Mouse (Mus musculus) myocyte (in vitro differentiated cells): ENCODE results near the gene Muc5ac.

Experiments
- CEBPB ChIP-seq: IDR thresholded peaks from 2 replicates; pipeline ENCODE4 v1.6.1; 2011; ENCODE audit warnings: mild to moderate bottlenecking, moderate library complexity; ENCODE audit not compliant: poor library complexity, insufficient read depth, severe bottlenecking
- E2F4 ChIP-seq: IDR thresholded peaks from one replicate; pipeline ENCODE4 v1.6.1; 2011; ENCODE audit warnings: mild to moderate bottlenecking, control low read depth, moderate library complexity; ENCODE audit not compliant: insufficient read depth
- MAX ChIP-seq: IDR thresholded peaks from one replicate; pipeline ENCODE4 v1.6.1; 2011; ENCODE audit warnings: low read depth, mild to moderate bottlenecking, control low read depth
- MYOG ChIP-seq, 3 experiments: IDR thresholded peaks; one replicate each; pipeline ENCODE4 v1.6.1; 2011; ENCODE audit warnings: control low read depth in 2 of 3, low read depth in 2 of 3, mild to moderate bottlenecking in 2 of 3; ENCODE audit not compliant: insufficient read length in 2 of 3, control insufficient read depth in 1 of 3, insufficient read depth in 1 of 3
- POLR2A ChIP-seq: IDR thresholded peaks from one replicate; pipeline ENCODE4 v1.6.1; 2011; ENCODE audit warnings: low read depth, mild to moderate bottlenecking, control low read depth, moderate library complexity; ENCODE audit not compliant: insufficient read length
- POLR2AphosphoS2 ChIP-seq: IDR thresholded peaks from one replicate; pipeline ENCODE4 v1.6.1; 2011; ENCODE audit warnings: low read depth, control low read depth; ENCODE audit not compliant: insufficient read length
- REST ChIP-seq: IDR thresholded peaks from one replicate; pipeline ENCODE4 v1.6.1; 2011; ENCODE audit warnings: mild to moderate bottlenecking, control low read depth, moderate library complexity; ENCODE audit not compliant: insufficient read depth, insufficient read length
- SRF ChIP-seq: IDR thresholded peaks from one replicate; pipeline ENCODE4 v1.6.1; 2011; ENCODE audit warnings: low read depth; ENCODE audit not compliant: control insufficient read depth, insufficient read length
- TCF12 ChIP-seq: IDR thresholded peaks from one replicate; pipeline ENCODE4 v1.6.1; 2011; ENCODE audit warnings: mild to moderate bottlenecking, control low read depth; ENCODE audit not compliant: poor library complexity, insufficient read depth, severe bottlenecking
- TCF3 ChIP-seq: IDR thresholded peaks from one replicate; pipeline ENCODE4 v1.6.1; 2011; ENCODE audit warnings: low read depth, control low read depth; ENCODE audit not compliant: insufficient read length
- USF1 ChIP-seq: IDR thresholded peaks from one replicate; pipeline ENCODE4 v1.6.1; 2011; ENCODE audit warnings: low read depth, mild to moderate bottlenecking, control low read depth, moderate library complexity

- TF ChIP-seq POLR2A (no peak), TCF12 (no peak), USF1 (no peak), CEBPB (no peak), TCF3 (no peak), E2F4 (no peak), MYOG (IDR thresholded peaks at IDR 0.05; ENCODE audit: control insufficient read depth in 1 of 3, insufficient read depth in 1 of 3, insufficient read length in 2 of 3, low read depth in 2 of 3) (no peak), POLR2AphosphoS2 (no peak), REST (no peak), SRF (no peak), MAX (no peak)
These were observed 17.8 kb upstream of the Muc5ac start for GRCm38 (mm10) chr7:141770988-141771387.
